Mouse (Mus musculus) testis, adult 2 months (tissue): ENCODE measurements around the gene Lrrc32. TPM values are rescaled to one million over a fixed set of nuclear protein-coding genes. Genes with fewer than 3 reads are reported as not detected.

ENCODE experiments used
- H3K27ac ChIP-seq: fragments of 200-500 bp; 2 replicates; pipeline ENCODE4 v1.5.1; 2012; ENCODE audit warnings: low read depth, low read length; ENCODE audit not compliant: control insufficient read depth, insufficient read depth
- H3K27me3 ChIP-seq: fragments of 200-500 bp; 2 replicates; pipeline ENCODE4 v1.6.1; 2012; ENCODE audit warnings: mild to moderate bottlenecking, low read length, moderate library complexity; ENCODE audit not compliant: control insufficient read depth, insufficient read depth
- H3K36me3 ChIP-seq: fragments of 200-500 bp; 2 replicates; pipeline ENCODE4 v1.6.1; 2012; ENCODE audit warnings: mild to moderate bottlenecking, low read length; ENCODE audit not compliant: control insufficient read depth, insufficient read depth
- H3K4me1 ChIP-seq: fragments of 200-500 bp; 2 replicates; pipeline ENCODE4 v1.6.1; 2012; ENCODE audit warnings: low read length; ENCODE audit not compliant: control insufficient read depth, insufficient read depth
- H3K4me3 ChIP-seq: fragments of 200-500 bp; 2 replicates; pipeline ENCODE4 v1.5.1; 2012; ENCODE audit warnings: low read depth, mild to moderate bottlenecking, low read length, moderate library complexity, mixed read lengths; ENCODE audit not compliant: control insufficient read depth
- CTCF ChIP-seq: fragments of 200-500 bp; IDR thresholded peaks from 2 replicates; pipeline ENCODE4 v1.5.1; 2012; ENCODE audit warnings: low read depth, mild to moderate bottlenecking, inconsistent platforms, low read length, moderate library complexity; ENCODE audit not compliant: control insufficient read depth, insufficient read depth, insufficient replicate concordance
- POLR2A ChIP-seq: fragments of 200-500 bp; IDR thresholded peaks from 2 replicates; pipeline ENCODE4 v1.6.1; 2012; ENCODE audit warnings: low read depth, mild to moderate bottlenecking, inconsistent platforms, low read length, moderate library complexity; ENCODE audit not compliant: control insufficient read depth
- polyA plus RNA-seq: library from polyadenylated mRNA; depleted of rRNA; stranded (reverse); fragments of >200 nt; gene quantifications from 2 replicates; pipeline ENCODE4 v1.2.3, GENCODE M21; 2012

Lrrc32 gene
- polyA plus RNA-seq, 1 experiment = 0.48 TPM

DNA sequence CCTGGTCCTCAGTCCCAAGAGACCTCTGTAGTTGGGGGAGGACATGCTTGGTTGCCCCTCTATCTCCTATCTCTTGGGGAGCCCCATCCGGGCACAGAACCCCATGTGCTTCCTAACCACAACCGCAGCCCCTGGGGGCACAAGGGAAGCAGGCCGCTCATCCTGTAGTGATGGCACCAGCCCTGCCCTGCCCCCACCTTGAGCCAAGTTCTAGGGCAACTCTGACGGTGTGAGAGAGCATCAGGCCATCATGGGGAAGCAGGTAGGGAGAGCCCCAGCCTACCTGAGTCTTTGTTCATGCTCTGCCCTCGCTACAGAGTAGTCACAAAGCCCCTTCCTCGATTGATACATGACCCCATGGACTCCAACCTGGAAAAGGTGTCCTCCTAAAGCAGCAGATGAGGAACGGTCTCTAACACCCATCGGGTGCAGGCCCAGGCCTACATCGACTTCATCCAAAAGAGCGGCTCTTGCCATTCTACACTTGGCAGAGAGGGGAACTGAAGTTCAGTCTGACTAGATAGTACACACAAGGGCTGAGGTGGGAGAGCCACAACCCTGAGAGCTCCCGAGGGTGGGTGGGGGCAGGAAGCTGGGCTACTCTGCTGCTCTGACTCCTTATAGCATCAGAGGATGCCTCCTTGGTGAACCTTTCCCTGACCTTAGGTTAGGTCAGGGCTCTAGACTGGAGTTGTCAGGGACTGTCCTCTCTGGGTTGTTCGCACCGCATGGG, 519 bp upstream of the Lrrc32 start:
- Histone ChIP-seq H3K36me3 (no peaks in the 10 kb centered on the region), H3K27ac (no peak overlapping the region), H3K4me1 (peaks cover 8% of the 10 kb centered on the region), H3K27me3 (no peaks in the 10 kb centered on the region; the same call in 1 of the 2 replicates), H3K4me3 (no peak overlapping the region)
- TF ChIP-seq CTCF = no peak
- TF ChIP-seq POLR2A = no peak

DNA sequence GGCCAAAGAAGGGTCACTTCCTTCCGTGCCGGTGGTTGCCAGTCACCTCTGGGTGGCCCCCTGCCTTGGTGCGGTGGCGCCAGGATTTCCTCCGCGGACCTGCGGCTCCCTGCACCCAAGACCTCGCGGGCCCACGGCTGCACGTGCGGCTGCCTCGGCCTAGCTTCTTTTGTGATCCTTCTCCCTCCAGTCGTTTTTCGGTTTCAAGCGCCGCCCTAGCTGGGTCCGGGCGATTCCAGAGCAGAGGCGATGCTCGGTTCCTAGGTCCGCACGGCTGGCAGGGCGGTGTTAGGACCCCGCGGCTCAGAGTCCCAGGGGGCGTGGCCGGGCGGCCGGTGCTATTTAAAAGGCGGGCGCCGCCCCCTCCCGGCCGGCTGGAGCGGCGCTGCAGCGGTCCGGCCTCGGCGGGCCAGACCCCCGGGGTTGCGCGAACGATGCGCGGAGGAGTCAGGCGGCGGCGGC, 571 bp downstream of the Lrrc32 start:
- no peaks in the 10 kb centered on the region; the same call in 1 of the 2 replicates for H3K27me3 ChIP-seq
- peak overlapping the region; percentile 52 for H3K4me3 ChIP-seq
- peak; percentile 25; the same call in 1 of the 2 replicates for TF ChIP-seq POLR2A
- no peak for TF ChIP-seq CTCF
- no peak overlapping the region for H3K27ac ChIP-seq
- no peaks in the 10 kb centered on the region for H3K36me3 ChIP-seq
- peaks cover 8% of the 10 kb centered on the region for H3K4me1 ChIP-seq

DNA sequence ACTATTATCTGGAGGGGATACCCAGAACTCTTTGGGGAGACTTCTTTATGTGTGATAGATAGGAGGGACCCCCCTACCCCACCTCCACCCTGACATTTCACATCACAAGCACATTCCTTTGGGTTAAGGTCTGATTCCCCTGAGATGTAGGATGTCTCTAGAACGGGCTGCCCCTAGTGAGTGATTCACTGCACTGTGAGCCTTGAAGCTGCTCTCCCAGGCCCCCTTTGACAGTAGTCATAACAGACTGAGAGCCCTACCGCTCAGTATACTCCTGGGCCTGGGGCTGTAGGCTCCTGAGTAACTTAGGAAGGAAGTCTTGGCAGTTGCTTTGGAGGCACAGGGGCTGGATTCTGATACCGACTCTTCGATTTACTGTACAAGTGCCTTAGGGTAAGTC, 1.2 kb downstream of the Lrrc32 start:
- Histone ChIP-seq H3K27ac (no peak overlapping the region), H3K4me3 (peak overlapping the region; percentile 52), H3K27me3 (no peaks in the 10 kb centered on the region; the same call in 1 of the 2 replicates), H3K36me3 (no peaks in the 10 kb centered on the region), H3K4me1 (peaks cover 8% of the 10 kb centered on the region)
- no peak for TF ChIP-seq POLR2A
- TF ChIP-seq CTCF = no peak

DNA sequence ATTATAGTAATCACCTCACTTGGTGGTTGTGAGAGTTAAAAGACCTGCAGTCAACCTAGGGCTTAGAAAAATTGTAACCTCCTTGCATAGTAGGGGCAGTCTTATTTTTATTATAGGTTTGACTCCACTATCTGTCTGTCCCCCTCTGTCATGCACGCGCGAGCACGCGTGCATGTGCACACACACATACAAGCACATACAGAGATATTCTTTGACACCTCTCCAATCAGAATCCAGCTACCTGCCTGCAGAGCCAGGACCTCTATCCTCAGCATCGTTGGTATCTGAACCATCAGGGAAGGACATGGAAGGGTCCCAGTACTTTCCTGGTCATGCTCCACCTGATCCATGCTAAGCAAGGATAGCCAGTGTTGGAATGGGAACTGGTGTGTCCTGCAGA, 1.8 kb downstream of the Lrrc32 start:
- Histone ChIP-seq H3K27ac (no peak overlapping the region), H3K4me1 (peaks cover 8% of the 10 kb centered on the region), H3K36me3 (no peaks in the 10 kb centered on the region), H3K27me3 (no peaks in the 10 kb centered on the region; the same call in 1 of the 2 replicates), H3K4me3 (no peak overlapping the region)
- TF ChIP-seq CTCF (no peak), POLR2A (no peak)

- peaks cover 8% of the 10 kb centered on the region for H3K4me1 ChIP-seq
- TF ChIP-seq CTCF (no peak), POLR2A (no peak)
- no peak overlapping the region for H3K27ac ChIP-seq
- no peak overlapping the region for H3K4me3 ChIP-seq
- no peaks in the 10 kb centered on the region; the same call in 1 of the 2 replicates for H3K27me3 ChIP-seq
- H3K36me3 ChIP-seq = no peaks in the 10 kb centered on the region
Measured at GRCm38 (mm10) chr7:98491451-98492200, 2.5 kb downstream of the Lrrc32 start.

DNA sequence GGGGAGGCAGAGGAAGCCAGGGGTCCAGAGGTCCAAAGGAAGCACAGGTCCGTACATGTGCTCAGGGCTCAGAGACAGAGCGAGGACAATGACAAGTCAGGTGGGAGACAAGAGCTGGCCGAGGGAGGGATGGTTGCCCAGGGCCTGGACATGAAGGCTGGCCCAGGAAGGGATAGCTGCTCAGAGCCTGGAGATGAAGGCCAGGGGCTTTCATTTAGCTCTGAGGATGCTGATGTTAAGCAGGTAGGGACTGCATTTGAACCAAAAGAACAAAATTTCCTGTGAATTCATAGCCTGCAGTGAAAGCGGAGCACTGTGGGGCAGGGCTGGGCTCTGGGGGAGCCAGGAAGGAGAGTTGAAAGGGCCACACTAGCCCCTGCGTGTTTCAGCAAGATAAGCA, 3.2 kb downstream of the Lrrc32 start:
- Histone ChIP-seq H3K36me3 (no peaks in the 10 kb centered on the region), H3K4me3 (no peak overlapping the region), H3K4me1 (peaks cover 8% of the 10 kb centered on the region), H3K27ac (no peak overlapping the region), H3K27me3 (no peaks in the 10 kb centered on the region; the same call in 1 of the 2 replicates)
- no peak for TF ChIP-seq CTCF
- no peak for TF ChIP-seq POLR2A

GRCm38 (mm10) chr7:98493307-98493706, 4.2 kb downstream of the Lrrc32 start:
- Histone ChIP-seq H3K27me3 (no peaks in the 10 kb centered on the region; the same call in 1 of the 2 replicates), H3K27ac (no peak overlapping the region), H3K4me1 (peaks cover 10% of the 10 kb centered on the region), H3K36me3 (no peaks in the 10 kb centered on the region), H3K4me3 (no peak overlapping the region)
- TF ChIP-seq POLR2A (no peak), CTCF (no peak)
